Mouse (Mus musculus) ES-E14 (cell line): ENCODE results near the gene Tmem159.

ENCODE experiments used
- CHD2 ChIP-seq: IDR thresholded peaks from 2 replicates; pipeline ENCODE4 v1.6.1; 2014; ENCODE audit warnings: mild to moderate bottlenecking, low read depth, low read length, inconsistent platforms
- HCFC1 ChIP-seq: IDR thresholded peaks from 2 replicates; pipeline ENCODE4 v1.6.1; 2012; ENCODE audit warnings: low read length, inconsistent platforms, borderline replicate concordance; ENCODE audit not compliant: insufficient read depth
- MAFK ChIP-seq: IDR thresholded peaks from 2 replicates; pipeline ENCODE4 v1.6.1; 2014; ENCODE audit warnings: mild to moderate bottlenecking, low read depth, low read length, inconsistent platforms; ENCODE audit not compliant: insufficient read depth
- ZC3H11A ChIP-seq: IDR thresholded peaks from 2 replicates; pipeline ENCODE4 v1.6.1; 2012; ENCODE audit warnings: low read depth, mild to moderate bottlenecking, inconsistent platforms, low read length, borderline replicate concordance
- ZNF384 ChIP-seq: IDR thresholded peaks from 2 replicates; pipeline ENCODE4 v1.6.1; 2012; ENCODE audit warnings: low read depth, low read length, inconsistent platforms

GRCm38 (mm10) chr7:120097845-120098244 is 4.3 kb upstream of the Tmem159 start:
- TF ChIP-seq MAFK: no peak
- no peak for TF ChIP-seq ZNF384
- no peak for TF ChIP-seq HCFC1
- TF ChIP-seq CHD2: no peak
- TF ChIP-seq ZC3H11A: peak; percentile 55; the same call in 1 of the 2 replicates
